Mouse (Mus musculus) ES-E14 (cell line): Measurements from ENCODE around the gene Ergic1. TPM values are rescaled to one million over a fixed set of nuclear protein-coding genes. Genes with fewer than 3 reads are reported as not detected.

Experiments used
- DNase-seq: peaks from one replicate; pipeline ENCODE4 v3.0.0-alpha.2; 2013; ENCODE audit warnings: low read depth, low spot score
- H3K27ac ChIP-seq: 2 replicates; pipeline ENCODE4 v1.5.1; 2012; ENCODE audit warnings: low read depth, mild to moderate bottlenecking, low read length, moderate library complexity, mixed read lengths; ENCODE audit not compliant: poor library complexity, insufficient read depth, severe bottlenecking
- H3K36me3 ChIP-seq: 2 replicates; pipeline ENCODE4 v1.6.1; 2012; ENCODE audit warnings: mild to moderate bottlenecking, low read length, moderate library complexity, mixed read lengths; ENCODE audit not compliant: control insufficient read depth, poor library complexity, insufficient read depth, severe bottlenecking
- H3K4me1 ChIP-seq, 2 experiments: fragments of 150-350 bp in 1 of 2; sonication (generic) in 1 of 2; 2 replicates each; pipeline ENCODE4 v1.6.1; 2012; ENCODE audit warnings: low read length in 2 of 2, mild to moderate bottlenecking in 1 of 2, mixed read lengths in 1 of 2; ENCODE audit not compliant: control insufficient read depth in 2 of 2, insufficient read depth in 2 of 2, poor library complexity in 1 of 2
- H3K4me3 ChIP-seq, 2 experiments: fragments of 150-350 bp in 1 of 2; sonication (generic) in 1 of 2; 2 replicates each; pipeline ENCODE4 v1.5.1; 2012; ENCODE audit warnings: low read length in 2 of 2, low read depth in 1 of 2, mild to moderate bottlenecking in 1 of 2, mixed read lengths in 1 of 2; ENCODE audit not compliant: insufficient read depth in 1 of 2, poor library complexity in 1 of 2, severe bottlenecking in 1 of 2
- H3K9ac ChIP-seq: 2 replicates; pipeline ENCODE4 v1.6.1; 2012; ENCODE audit warnings: low read depth, mild to moderate bottlenecking, low read length, mixed read lengths; ENCODE audit not compliant: poor library complexity, insufficient read depth, severe bottlenecking
- H3K9me3 ChIP-seq: fragments of 150-350 bp; sonication (generic); 2 replicates; pipeline ENCODE4 v1.6.1; 2012; ENCODE audit warnings: low read depth, mild to moderate bottlenecking, low read length; ENCODE audit not compliant: control insufficient read depth, insufficient read depth
- CHD2 ChIP-seq: IDR thresholded peaks from 2 replicates; pipeline ENCODE4 v1.6.1; 2014; ENCODE audit warnings: mild to moderate bottlenecking, low read depth, low read length, inconsistent platforms
- HCFC1 ChIP-seq: IDR thresholded peaks from 2 replicates; pipeline ENCODE4 v1.6.1; 2012; ENCODE audit warnings: low read length, inconsistent platforms, borderline replicate concordance; ENCODE audit not compliant: insufficient read depth
- MAFK ChIP-seq: IDR thresholded peaks from 2 replicates; pipeline ENCODE4 v1.6.1; 2014; ENCODE audit warnings: mild to moderate bottlenecking, low read depth, low read length, inconsistent platforms; ENCODE audit not compliant: insufficient read depth
- ZC3H11A ChIP-seq: IDR thresholded peaks from 2 replicates; pipeline ENCODE4 v1.6.1; 2012; ENCODE audit warnings: low read depth, mild to moderate bottlenecking, inconsistent platforms, low read length, borderline replicate concordance
- ZNF384 ChIP-seq: IDR thresholded peaks from 2 replicates; pipeline ENCODE4 v1.6.1; 2012; ENCODE audit warnings: low read depth, low read length, inconsistent platforms
- in situ Hi-C, 2 experiments: fragments of 600-800 bp; cut with MboI; formaldehyde crosslinking; loops; one replicate each; pipeline ENCODE4 v1.15.1; 2025; ENCODE audit warnings: low sequenced_read_pairs in 2 of 2, inconsistent platforms in 1 of 2; ENCODE audit not compliant: unreplicated experiment in 2 of 2
- total RNA-seq: library from RNA; depleted of rRNA; stranded (reverse); fragments of 300-350 nt; gene quantifications from 2 replicates; pipeline ENCODE4 v1.2.3, GENCODE M21; 2012

The Ergic1 gene
- total RNA-seq, 1 experiment, result 97.5 TPM

GRCm38 (mm10) chr17:26643993-26644392 is 82.7 kb downstream of the Ergic1 start:
- Histone ChIP-seq H3K4me1 (peaks cover 0 to 3% of the 10 kb centered on the region in 2 experiments; a peak in 1 of 4 replicates), H3K27ac (no peak overlapping the region), H3K36me3 (peaks cover 50% of the 10 kb centered on the region), H3K4me3 (no peak overlapping the region), H3K9me3 (no peaks in the 10 kb centered on the region), H3K9ac (no peak overlapping the region)
- no peak for DNase-seq
- in situ Hi-C loops, result no loop called here
- no peak for TF ChIP-seq MAFK
- no peak for TF ChIP-seq ZNF384
- no peak for TF ChIP-seq ZC3H11A
- TF ChIP-seq CHD2, result no peak
- TF ChIP-seq HCFC1, result no peak

- H3K9ac ChIP-seq, result no peak overlapping the region
- no peak for DNase-seq
- TF ChIP-seq HCFC1 (no peak), ZNF384 (no peak), CHD2 (no peak)
- no peaks in the 10 kb centered on the region for H3K9me3 ChIP-seq
- peaks cover 46% of the 10 kb centered on the region for H3K36me3 ChIP-seq
- no peak overlapping the region for H3K4me3 ChIP-seq
- peaks cover 0 to 3% of the 10 kb centered on the region in 2 experiments; a peak in 1 of 4 replicates for H3K4me1 ChIP-seq
- in situ Hi-C loops, result no loop called here
- H3K27ac ChIP-seq, result no peak overlapping the region
Observed at GRCm38 (mm10) chr17:26644509-26645410, 83.5 kb downstream of the Ergic1 start.

- DNase-seq, result no peak
- in situ Hi-C loops, result no loop called here
- Histone ChIP-seq H3K4me3 (no peak overlapping the region), H3K4me1 (peaks cover 0 to 3% of the 10 kb centered on the region in 2 experiments; a peak in 1 of 4 replicates), H3K9ac (no peak overlapping the region), H3K36me3 (peaks cover 43% of the 10 kb centered on the region), H3K9me3 (no peaks in the 10 kb centered on the region), H3K27ac (no peak overlapping the region)
- TF ChIP-seq ZNF384 (no peak), CHD2 (no peak), HCFC1 (no peak), MAFK (no peak)
Observed at GRCm38 (mm10) chr17:26645411-26645854, 84.1 kb downstream of the Ergic1 start.

- no peak for TF ChIP-seq ZC3H11A
- no peak for TF ChIP-seq HCFC1
- TF ChIP-seq CHD2, result no peak
- TF ChIP-seq MAFK, result no peak
- no peak for TF ChIP-seq ZNF384
- H3K9me3 ChIP-seq, result no peaks in the 10 kb centered on the region
- no peak for DNase-seq
- H3K9ac ChIP-seq, result no peak overlapping the region
- in situ Hi-C loops, result no loop called here
- no peak overlapping the region for H3K4me3 ChIP-seq
- no peak overlapping the region for H3K27ac ChIP-seq
- peaks cover 27% of the 10 kb centered on the region for H3K36me3 ChIP-seq
- peaks cover 0 to 3% of the 10 kb centered on the region in 2 experiments; a peak in 1 of 4 replicates for H3K4me1 ChIP-seq
Observed at GRCm38 (mm10) chr17:26647283-26647682, 86.0 kb downstream of the Ergic1 start.

- TF ChIP-seq HCFC1, result no peak
- no peak for TF ChIP-seq MAFK
- H3K9me3 ChIP-seq, result no peaks in the 10 kb centered on the region
- H3K4me1 ChIP-seq, result no peaks in the 10 kb centered on the region
- in situ Hi-C loops, result no loop called here
- H3K27ac ChIP-seq, result no peak overlapping the region
- H3K9ac ChIP-seq, result no peak overlapping the region
- no peak for DNase-seq
- H3K4me3 ChIP-seq, result no peak overlapping the region
- H3K36me3 ChIP-seq, result peaks cover 12% of the 10 kb centered on the region; the same call in 1 of the 2 replicates
Observed at GRCm38 (mm10) chr17:26649565-26649964, 88.3 kb downstream of the Ergic1 start.
